Mouse (Mus musculus) midbrain, embryonic 10.5 days (tissue): Measurements from ENCODE around the gene Rgsl1. TPM values are rescaled to one million over a fixed set of nuclear protein-coding genes. Genes with fewer than 3 reads are reported as not detected.
A peak's percentile ranks its signal among the peaks of the same experiment; 100 is the strongest.

ENCODE experiments used
- DNase-seq: peaks from one replicate; pipeline ENCODE4 v3.0.0-alpha.2; 2017; ENCODE audit warnings: low spot score
- H3K27ac ChIP-seq: fragments of 300-500 bp; sonication (generic); replicated peaks from 2 replicates; pipeline ENCODE4 v1.5.1; 2016; ENCODE audit warnings: mild to moderate bottlenecking
- H3K27me3 ChIP-seq: fragments of 300-500 bp; sonication (generic); 2 replicates; pipeline ENCODE4 v1.6.1; 2016; ENCODE audit warnings: low read depth, mild to moderate bottlenecking; ENCODE audit not compliant: poor library complexity, severe bottlenecking
- H3K36me3 ChIP-seq: fragments of 300-500 bp; sonication (generic); 2 replicates; pipeline ENCODE4 v1.6.1; 2016; ENCODE audit warnings: mild to moderate bottlenecking, moderate library complexity
- H3K4me1 ChIP-seq: fragments of 300-500 bp; sonication (generic); 2 replicates; pipeline ENCODE4 v1.6.1; 2016
- H3K4me3 ChIP-seq: fragments of 300-500 bp; sonication (generic); 2 replicates; pipeline ENCODE4 v1.5.1; 2016; ENCODE audit warnings: mild to moderate bottlenecking, moderate library complexity
- H3K9me3 ChIP-seq: fragments of 300-500 bp; sonication (generic); replicated peaks from 2 replicates; pipeline ENCODE4 v1.6.1; 2016; ENCODE audit warnings: mild to moderate bottlenecking
- WGBS: fragments of 180-500 bp; shearing (Covaris S2); methylation state at CpG from one replicate; pipeline ENCODE4 v1.1.7; 2016; 5-methylcytosine and 5-hydroxymethylcytosine counted together
- polyA plus RNA-seq: library from polyadenylated mRNA; unstranded; fragments of >200 nt; fragmentation: Nextera tagmentation; extraction: Ambion mirVana; gene quantifications from 2 replicates; pipeline ENCODE4 v1.2.1, GENCODE M21; 2016

The Rgsl1 gene
- polyA plus RNA-seq, 1 experiment from 2014 or later = not detected

- DNase-seq = no peak
- Histone ChIP-seq H3K27ac (0 out of 2 replicates have a peak overlapping the region, but pooled peaks have one; percentile 92), H3K36me3 (peaks cover 19% of the 10 kb centered on the region), H3K4me3 (no peak overlapping the region), H3K27me3 (0 out of 2 replicates have a peak, but pooled peaks cover 9% of the 10 kb centered on the region), H3K9me3 (no peaks in the 10 kb centered on the region), H3K4me1 (peaks cover 52% of the 10 kb centered on the region)
- WGBS = 81% methylated on average over 12 of the region's 12 CpGs
These were observed 95.9 kb downstream of the Rgsl1 start for GRCm38 (mm10) chr1:153747861-153748530.

DNA sequence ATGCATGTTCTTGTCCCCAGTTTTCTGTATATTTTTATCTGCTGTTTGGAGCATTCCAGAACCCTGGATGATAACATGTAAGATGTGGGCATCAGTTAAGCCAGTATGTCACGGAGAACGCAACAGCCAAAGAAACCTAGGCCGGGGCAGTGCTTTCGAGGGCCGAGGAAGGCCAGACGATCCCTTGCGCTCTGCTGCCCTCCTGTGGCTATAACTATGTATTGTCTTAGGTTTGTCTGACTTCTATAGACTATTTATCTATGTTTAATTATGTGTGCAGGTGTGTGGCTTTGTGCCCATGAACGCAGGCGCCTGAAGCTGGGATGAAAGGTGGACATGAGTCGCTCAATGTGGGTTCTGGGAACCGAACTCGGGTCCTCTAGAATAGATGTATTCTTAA lies 97.2 kb downstream of the Rgsl1 start:
- peaks cover 58% of the 10 kb centered on the region for H3K4me1 ChIP-seq
- DNase-seq = peak; percentile 73
- 3% methylated on average over 12 of the region's 12 CpGs for WGBS

GRCm38 (mm10) chr1:153746119-153746670 lies 97.7 kb downstream of the Rgsl1 start:
- Histone ChIP-seq H3K4me1 (peaks cover 62% of the 10 kb centered on the region), H3K27ac (0 out of 2 replicates have a peak overlapping the region, but pooled peaks have one; percentile 61), H3K36me3 (peaks cover 29% of the 10 kb centered on the region), H3K27me3 (peaks cover 18% of the 10 kb centered on the region), H3K9me3 (no peaks in the 10 kb centered on the region), H3K4me3 (no peak overlapping the region)
- DNase-seq = no peak
- WGBS = 82% methylated on average over 14 of the region's 14 CpGs

More for the DNA sequence above, 97.2 kb downstream of the Rgsl1 start:
- Histone ChIP-seq H3K27me3 (peaks cover 13% of the 10 kb centered on the region), H3K4me3 (no peak overlapping the region), H3K27ac (0 out of 2 replicates have a peak overlapping the region, but pooled peaks have one; percentile 61), H3K9me3 (no peaks in the 10 kb centered on the region), H3K36me3 (peaks cover 27% of the 10 kb centered on the region)

GRCm38 (mm10) chr1:153742374-153743155 lies 101.4 kb downstream of the Rgsl1 start:
- Histone ChIP-seq H3K4me3 (peak overlapping the region; percentile 66), H3K9me3 (no peaks in the 10 kb centered on the region), H3K36me3 (peaks cover 29% of the 10 kb centered on the region), H3K4me1 (peaks cover 66% of the 10 kb centered on the region), H3K27ac (no peak overlapping the region; the same call in 1 of the 2 replicates), H3K27me3 (peaks cover 48% of the 10 kb centered on the region)
- DNase-seq = peak; percentile 61
- 70% methylated on average over 11 of the region's 11 CpGs for WGBS

DNA sequence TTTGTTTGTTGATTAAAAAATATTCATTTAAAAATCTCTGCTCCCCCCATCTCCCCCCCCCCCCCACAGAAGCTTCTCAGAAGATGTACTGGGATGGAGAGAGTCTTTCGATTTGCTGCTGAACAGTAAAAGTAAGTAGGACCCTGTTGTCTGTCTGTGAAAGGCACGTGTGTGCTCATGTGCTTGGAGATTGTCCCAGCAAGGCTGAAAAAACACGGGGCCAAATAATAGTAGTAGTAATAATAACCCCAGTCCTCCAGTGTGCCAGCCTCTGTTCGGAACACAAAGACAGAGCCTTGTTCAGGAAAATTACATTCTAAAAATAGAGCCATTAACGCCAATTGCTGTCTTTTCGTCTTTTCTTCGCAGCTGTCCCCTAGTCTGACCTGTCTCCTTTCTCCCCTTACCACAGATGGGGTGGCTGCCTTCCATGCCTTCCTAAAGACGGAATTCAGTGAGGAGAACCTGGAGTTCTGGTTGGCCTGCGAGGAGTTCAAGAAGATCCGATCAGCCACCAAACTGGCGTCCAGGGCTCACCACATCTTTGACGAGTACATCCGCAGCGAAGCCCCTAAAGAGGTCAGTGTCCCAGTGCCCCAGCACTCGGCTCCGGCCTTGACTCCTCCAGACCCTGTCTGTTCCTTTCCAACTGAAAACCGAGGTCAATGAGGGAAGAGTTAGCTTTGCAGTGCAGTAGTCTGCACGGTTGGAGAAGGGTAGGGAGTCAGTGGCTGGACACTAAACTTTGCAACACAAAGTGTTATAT lies 102.2 kb downstream of the Rgsl1 start:
- Histone ChIP-seq H3K4me3 (peak overlapping the region; percentile 66), H3K27ac (peak overlapping the region; percentile 61; the same call in 1 of the 2 replicates), H3K4me1 (peaks cover 75% of the 10 kb centered on the region), H3K9me3 (no peaks in the 10 kb centered on the region), H3K27me3 (peaks cover 46% of the 10 kb centered on the region), H3K36me3 (peaks cover 29% of the 10 kb centered on the region)
- 76% methylated on average over 18 of the region's 18 CpGs for WGBS
- no peak for DNase-seq

DNA sequence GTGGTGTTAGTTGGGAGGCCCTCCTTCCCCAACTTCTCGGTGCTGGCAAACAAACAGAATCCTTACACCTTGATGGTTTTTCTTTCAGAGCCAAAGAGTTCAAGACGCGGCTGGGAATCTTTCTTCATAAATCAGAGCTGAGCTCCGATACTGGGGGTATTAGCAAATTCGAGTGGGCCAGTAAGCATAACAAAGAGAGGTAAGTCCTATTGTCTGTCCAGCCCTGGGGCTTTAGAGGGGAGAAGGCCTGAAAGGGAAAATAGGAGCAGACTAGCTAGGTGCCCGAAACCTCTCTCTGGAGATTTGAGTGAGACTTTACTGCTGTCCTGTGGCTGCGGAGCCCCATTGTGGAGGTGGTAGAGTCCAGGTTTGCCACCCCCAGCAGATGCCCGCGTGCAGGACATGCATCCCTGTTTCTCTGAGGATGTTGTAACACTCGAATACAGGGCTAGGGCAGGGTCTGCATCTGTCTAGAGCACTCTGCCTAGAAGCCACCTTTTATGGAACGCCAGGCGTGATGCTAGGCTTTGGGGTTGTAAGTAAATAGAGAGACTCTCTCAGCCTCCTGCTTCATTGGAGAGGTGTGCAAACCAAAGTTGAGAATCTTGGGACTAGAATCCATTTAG lies 103.1 kb downstream of the Rgsl1 start:
- Histone ChIP-seq H3K27me3 (peaks cover 47% of the 10 kb centered on the region), H3K27ac (peak overlapping the region; percentile 82), H3K9me3 (no peaks in the 10 kb centered on the region), H3K36me3 (peaks cover 29% of the 10 kb centered on the region), H3K4me1 (peaks cover 83% of the 10 kb centered on the region), H3K4me3 (peak overlapping the region; percentile 66)
- DNase-seq = no peak
- 21% methylated on average over 12 of the region's 12 CpGs for WGBS

DNA sequence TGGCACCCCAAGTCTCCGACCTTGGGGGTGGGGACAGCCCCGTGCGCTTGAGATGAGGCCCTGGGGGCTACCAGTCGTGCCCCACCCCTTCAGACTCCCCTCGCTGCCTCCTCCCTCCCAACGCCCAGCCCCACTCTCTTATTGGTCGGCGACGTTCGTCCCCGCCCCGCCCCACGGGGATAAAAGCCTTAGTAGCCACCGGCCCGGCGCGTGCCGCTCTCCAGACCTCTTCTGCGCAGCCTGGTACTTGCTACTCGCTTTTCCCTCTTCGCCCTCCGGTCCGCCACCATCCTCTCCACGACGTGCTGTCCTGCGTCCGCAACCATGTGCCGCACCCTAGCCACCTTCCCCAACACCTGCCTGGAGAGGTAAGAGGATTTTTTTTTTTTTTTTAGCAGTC lies 103.8 kb downstream of the Rgsl1 start, which contains the start of gene Rgs16:
Rgs16 (plus strand) TSS at position 205 of the 400 bp plus-strand sequence.
- H3K27me3 ChIP-seq = peaks cover 55% of the 10 kb centered on the region
- H3K27ac ChIP-seq = peak within 1 kb of the TSS; percentile 82
- peaks cover 89% of the 10 kb centered on the region for H3K4me1 ChIP-seq
- H3K9me3 ChIP-seq = no peaks in the 10 kb centered on the region
- under 1% methylated on average over 27 of the region's 28 CpGs for WGBS
- peak within 1 kb of the TSS; percentile 66 for H3K4me3 ChIP-seq
- DNase-seq = peak; percentile 85
- H3K36me3 ChIP-seq = peaks cover 29% of the 10 kb centered on the region

- Histone ChIP-seq H3K4me3 (peak overlapping the region; percentile 66), H3K9me3 (no peaks in the 10 kb centered on the region), H3K27ac (peak overlapping the region; percentile 82; the same call in 1 of the 2 replicates), H3K36me3 (peaks cover 26% of the 10 kb centered on the region), H3K27me3 (peaks cover 61% of the 10 kb centered on the region), H3K4me1 (peaks cover 85% of the 10 kb centered on the region)
- DNase-seq = no peak
- 20% methylated on average over 13 of the region's 13 CpGs for WGBS
These were observed 104.4 kb downstream of the Rgsl1 start for GRCm38 (mm10) chr1:153739437-153740015.

DNA sequence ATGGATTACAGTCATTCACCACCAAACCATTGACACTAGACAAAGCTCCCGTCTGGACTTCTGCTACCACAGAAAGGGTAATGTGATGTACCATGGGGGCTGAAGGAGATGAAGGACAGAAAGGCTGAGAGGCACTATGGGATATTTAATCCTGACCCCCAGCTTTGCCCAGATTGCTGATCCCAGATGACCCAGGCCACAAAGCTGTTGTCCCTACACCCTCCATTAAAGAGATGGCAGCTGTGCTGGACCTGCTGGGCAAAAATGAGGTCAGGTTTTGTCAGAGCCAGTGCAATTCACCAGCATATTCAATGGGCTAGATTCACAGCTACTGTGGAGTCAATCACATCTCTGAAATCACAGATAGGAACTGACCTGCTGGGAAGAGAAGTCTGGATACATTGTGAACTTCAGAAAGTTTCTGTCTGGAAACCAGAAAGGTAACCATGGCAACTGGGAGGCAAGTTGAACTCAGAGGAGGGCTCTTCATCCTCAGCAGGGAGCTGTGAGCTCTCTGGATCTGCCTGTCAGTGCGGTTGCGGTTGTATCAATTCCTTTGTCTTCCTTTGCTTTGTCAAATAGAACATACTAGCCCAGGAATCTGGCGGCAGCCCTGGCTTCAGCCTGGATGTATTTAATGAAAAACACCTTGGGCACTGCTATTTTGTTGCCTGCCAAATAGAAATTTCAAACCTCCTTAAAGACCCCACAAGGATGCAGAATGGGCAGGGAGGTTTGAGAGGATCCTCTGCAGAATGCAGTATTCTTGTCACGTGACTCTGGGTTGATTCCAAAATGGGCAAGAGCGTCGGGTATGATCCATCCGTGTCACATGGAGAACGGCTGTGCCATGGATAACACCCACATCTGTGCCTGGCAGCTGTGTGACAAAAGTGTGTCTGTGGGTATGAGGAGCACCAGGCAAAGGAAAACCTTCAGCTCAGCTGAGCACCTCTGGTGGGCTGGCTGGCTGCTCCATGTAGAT lies 106.5 kb downstream of the Rgsl1 start:
- no peaks in the 10 kb centered on the region for H3K9me3 ChIP-seq
- WGBS = 41% methylated on average over 9 of the region's 9 CpGs
- H3K36me3 ChIP-seq = peaks cover 5% of the 10 kb centered on the region; the same call in 1 of the 2 replicates
- H3K4me1 ChIP-seq = peaks cover 81% of the 10 kb centered on the region
- peak; percentile 68 for DNase-seq
- peak overlapping the region; percentile 15; the same call in 1 of the 2 replicates for H3K4me3 ChIP-seq
- H3K27ac ChIP-seq = peak overlapping the region; percentile 67
- H3K27me3 ChIP-seq = peaks cover 79% of the 10 kb centered on the region

DNA sequence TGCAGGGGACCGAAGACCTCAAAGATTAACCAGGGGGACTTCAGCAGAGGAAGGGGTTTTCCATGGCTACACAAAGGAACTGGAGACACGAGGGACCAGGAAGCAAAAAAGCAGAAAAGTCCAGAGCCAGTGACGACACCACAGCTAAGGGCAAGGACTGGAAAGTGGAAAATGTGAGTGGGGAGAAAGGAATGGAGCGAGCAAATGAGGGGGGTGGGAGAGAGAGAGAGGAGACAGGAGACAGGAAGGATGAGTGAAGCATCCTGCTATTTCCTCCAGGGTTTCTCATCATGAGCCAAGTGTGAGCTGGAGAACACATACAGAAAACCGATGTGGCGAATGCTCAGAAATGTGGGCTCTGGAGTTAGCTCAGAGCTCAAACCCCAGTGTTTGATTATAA lies 107.8 kb downstream of the Rgsl1 start:
- Histone ChIP-seq H3K9me3 (no peaks in the 10 kb centered on the region), H3K27me3 (peaks cover 70% of the 10 kb centered on the region), H3K27ac (peak overlapping the region; percentile 67), H3K36me3 (no peaks in the 10 kb centered on the region), H3K4me3 (no peak overlapping the region), H3K4me1 (peaks cover 77% of the 10 kb centered on the region)
- no peak for DNase-seq
- 79% methylated on average over 6 of the region's 6 CpGs for WGBS
